Mouse (Mus musculus): ENCODE data around the gene Tmem239. TPM values are rescaled to one million over a fixed set of nuclear protein-coding genes. Genes with fewer than 3 reads are reported as not detected.

The Tmem239 gene
- total RNA-seq, 4 experiments from 2014 or later = not detected

DNA sequence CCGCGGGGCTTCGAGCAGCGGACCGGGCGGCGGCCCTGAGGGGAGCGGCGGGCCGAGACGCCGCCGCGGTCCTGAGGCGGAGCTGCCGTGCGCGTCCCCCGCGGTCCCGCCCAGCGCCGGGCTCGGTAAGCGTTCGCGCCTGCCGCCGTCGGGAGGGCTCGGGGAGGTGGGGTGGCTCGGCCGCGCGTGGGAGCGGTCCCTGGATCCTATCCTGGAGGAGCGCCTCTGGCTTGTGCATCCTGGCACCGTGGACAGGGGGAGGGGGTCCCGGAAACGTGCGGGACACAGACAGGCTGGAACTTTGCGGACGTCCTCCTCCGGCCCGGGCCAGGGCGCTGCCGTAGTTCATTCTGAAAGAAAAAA, 44.1 kb downstream of the Tmem239 start:
- peak in 1 of 2 experiments; percentile 69 for DNase-seq (ENCODE audit: low spot score in 2 of 2)

DNA sequence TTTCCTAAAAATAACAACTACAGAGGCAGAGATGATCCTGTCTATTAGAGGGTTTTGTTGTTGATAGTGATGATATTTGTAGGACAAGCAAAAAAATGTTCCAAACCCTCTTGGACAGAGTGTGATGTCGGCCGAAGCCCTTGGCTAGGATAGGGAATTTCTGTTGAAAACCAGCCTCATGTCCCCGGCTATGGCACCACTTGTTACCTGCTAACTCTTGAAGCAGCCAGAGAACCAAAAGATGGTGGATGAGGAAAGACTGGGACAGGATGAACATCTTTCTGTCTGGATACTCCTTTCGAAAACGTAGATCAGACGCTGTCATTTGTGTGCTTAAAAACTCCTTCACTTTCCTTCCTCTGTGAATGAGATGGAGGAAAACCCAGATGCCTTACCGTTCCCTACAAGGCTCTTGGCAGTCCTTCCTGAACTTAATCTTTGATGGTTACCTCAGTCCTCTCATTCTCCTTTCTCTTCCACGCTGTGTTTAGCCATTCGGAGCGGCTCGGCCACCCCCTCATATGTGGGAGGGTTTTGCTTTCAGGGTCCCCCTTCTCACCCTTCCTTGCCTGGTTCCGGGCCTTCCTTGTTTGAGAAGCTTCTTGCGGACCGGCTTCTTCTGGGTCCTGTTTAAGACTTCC, 44.9 kb downstream of the Tmem239 start:
- DNase-seq (ENCODE audit: low spot score in 2 of 2) = no peak

DNA sequence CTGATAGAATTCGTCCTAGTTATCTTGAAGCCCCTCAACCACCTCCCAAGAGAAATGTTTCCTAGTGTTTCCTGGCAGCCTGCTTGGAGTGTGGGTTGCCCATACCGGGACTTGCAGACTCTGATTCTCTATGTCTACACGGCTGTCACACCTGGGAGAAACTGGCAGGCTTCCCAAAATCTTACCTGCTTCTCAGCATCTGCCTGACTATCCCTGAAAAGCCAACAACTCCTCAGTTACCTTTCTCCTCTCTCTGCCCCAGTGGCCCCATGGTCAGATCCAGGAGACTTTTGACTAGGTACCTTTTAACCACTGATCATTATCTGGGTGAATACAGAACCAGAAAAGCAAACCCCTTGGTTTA, 45.4 kb downstream of the Tmem239 start:
- no peak for DNase-seq (ENCODE audit: low spot score in 2 of 2)

DNA sequence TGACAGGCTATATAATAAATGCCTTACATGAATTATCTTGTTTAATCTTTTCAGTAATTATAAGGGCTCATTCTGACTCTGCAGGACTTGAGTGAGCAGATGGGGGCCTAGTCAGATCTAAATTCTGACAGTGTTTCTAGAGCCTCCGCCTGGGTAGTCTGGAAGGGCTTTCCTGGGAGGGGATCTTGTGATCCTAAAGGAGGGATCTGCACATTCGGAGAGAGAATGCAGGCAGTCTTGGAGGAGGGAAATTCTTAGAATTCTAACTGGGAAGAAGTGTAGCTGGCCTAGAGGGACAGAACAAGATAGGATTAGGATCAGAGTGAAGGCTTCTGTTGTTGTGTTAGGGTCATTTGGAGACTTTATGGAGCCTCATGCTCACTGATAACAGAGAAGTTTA, 46.0 kb downstream of the Tmem239 start:
- DNase-seq (ENCODE audit: low spot score in 2 of 2) = no peak

DNA sequence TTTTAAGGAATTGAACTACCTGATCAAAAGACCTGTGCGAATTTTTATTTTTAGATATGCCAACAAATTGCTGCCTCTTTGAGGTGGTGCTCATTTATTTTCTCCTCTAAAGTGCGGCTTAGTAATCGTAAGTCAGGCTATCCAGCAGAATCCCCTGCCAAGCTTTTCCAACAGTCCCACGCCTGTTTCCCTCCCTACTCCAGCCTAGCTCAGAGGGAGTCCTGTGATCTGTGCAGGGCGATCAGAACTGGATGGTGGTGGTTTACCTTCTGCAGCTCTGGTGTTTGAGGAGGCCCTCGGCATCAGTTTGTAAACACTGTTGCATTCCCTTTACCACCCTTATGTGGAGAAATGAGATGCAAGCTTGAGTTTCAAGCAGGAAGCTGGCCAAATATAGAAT, 47.1 kb downstream of the Tmem239 start:
- DNase-seq (ENCODE audit: low spot score in 2 of 2) = no peak

DNA sequence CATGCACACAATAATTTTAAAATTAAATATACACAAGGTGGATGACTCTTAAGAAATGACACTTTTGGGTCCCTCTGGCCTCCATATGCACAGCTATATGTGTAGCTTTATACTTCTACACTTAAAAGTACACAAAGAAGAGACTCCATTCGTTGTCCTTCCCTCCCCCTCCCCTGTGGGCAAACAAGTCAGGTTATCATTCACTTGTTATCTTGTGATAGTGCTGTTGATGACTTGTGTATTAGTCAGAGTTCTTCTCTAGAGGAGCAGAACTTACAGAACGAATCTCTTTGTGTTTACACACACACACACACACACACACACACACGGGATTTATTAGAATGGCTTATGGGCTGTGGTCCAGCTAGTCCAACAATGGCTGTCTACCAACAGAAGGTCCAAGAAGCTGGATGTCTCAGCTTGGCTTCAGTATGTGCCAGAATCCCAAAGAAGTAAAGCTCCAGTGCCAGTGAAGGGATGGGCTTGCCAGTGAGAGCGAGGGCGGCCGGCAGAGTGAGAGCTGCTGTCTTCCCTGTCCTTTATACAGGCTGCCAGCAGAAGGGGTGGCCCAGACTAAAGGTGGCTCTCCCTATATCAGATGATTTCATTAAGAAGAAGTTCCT, 48.6 kb downstream of the Tmem239 start:
- peak in 1 of 2 experiments; percentile 48 for DNase-seq (ENCODE audit: low spot score in 2 of 2)

Other genes with a start within 250 kb of the Tmem239 start
- gene Snrpb, start 227.1 kb upstream of the Tmem239 start, total RNA-seq (2022) = 100 to 1,000 TPM; 103 to 110 (median 105) TPM
- gene Tmc2, start 211.3 kb upstream of the Tmem239 start, total RNA-seq (2022) = not detected
- gene Nop56, start 132.0 kb upstream of the Tmem239 start, total RNA-seq (2022) = 100 to 1,000 TPM; 139 to 148 (median 143) TPM
- 100 to 1,000 TPM; 294 to 326 (median 314) TPM for gene Idh3b, start 121.9 kb upstream of the Tmem239 start, total RNA-seq (2022)
- 10 to 100 TPM; 11.0 to 12.6 (median 11.7) TPM for gene Ebf4, start 111.3 kb upstream of the Tmem239 start, total RNA-seq (2022)
- 1 to 10 TPM; 6.8 to 10.0 (median 7.5) TPM for gene Cpxm1, start 8.9 kb upstream of the Tmem239 start, total RNA-seq (2022)
- not detected for gene Gm28372, start 1.2 kb upstream of the Tmem239 start, total RNA-seq (2022)
- gene 1700020A23Rik, start 1.2 kb upstream of the Tmem239 start, total RNA-seq (2022) = not detected
- gene Vps16, start 17.9 kb downstream of the Tmem239 start, total RNA-seq (2022) = 100 to 1,000 TPM in 1 of 4 experiments, 10 to 100 TPM in 3; 82.1 to 115 (median 87.7) TPM
- gene Pced1a, start 18.2 kb downstream of the Tmem239 start, total RNA-seq (2022) = 10 to 100 TPM; 25.2 to 29.4 (median 27.8) TPM
- gene Ptpra, start 43.8 kb downstream of the Tmem239 start, total RNA-seq (2022) = 100 to 1,000 TPM; 306 to 318 (median 311) TPM
- gene Mrps26, start 157.3 kb downstream of the Tmem239 start, total RNA-seq (2022) = 10 to 100 TPM; 74.6 to 86.5 (median 79.1) TPM
- under 1 TPM in 1 of 4 experiments, not detected in 3; 0.97 TPM for gene Oxt, start 169.7 kb downstream of the Tmem239 start, total RNA-seq (2022)
- gene Avp, start 176.1 kb downstream of the Tmem239 start, total RNA-seq (2022) = 1 to 10 TPM in 3 of 4 experiments, not detected in 1; 1.2 to 3.0 (median 2.0) TPM
- gene Fastkd5, start 223.5 kb downstream of the Tmem239 start, total RNA-seq (2022) = 1 to 10 TPM; 7.3 to 9.6 (median 9.4) TPM
- gene Ubox5, start 223.6 kb downstream of the Tmem239 start, total RNA-seq (2022) = 10 to 100 TPM; 10.3 to 12.1 (median 10.8) TPM
- 100 to 1,000 TPM; 142 to 190 (median 164) TPM for gene Lzts3, start 236.3 kb downstream of the Tmem239 start, total RNA-seq (2022)

All from layer of hippocampus, adult 8-10 months (tissue).